Mouse (Mus musculus): ENCODE measurements around the gene Plscr5.
"Not testable (repeated sequence)": the region's sequence is repeated elsewhere in the genome, so short reads cannot be mapped to it uniquely, and the experiment has no call there.

The Plscr5 gene

GRCm38 (mm10) chr9:92192636-92193035, at the start of gene Plscr5:
TSS of gene Plscr5 (plus strand) at chr9:92192936.
- not testable (repeated sequence) for DNase-seq (ENCODE audit: low spot score)

- no peak for DNase-seq (ENCODE audit: low spot score)
Observed at GRCm38 (mm10) chr9:92147555-92148248, 45.0 kb upstream of the Plscr5 start.

GRCm38 (mm10) chr9:92162213-92162612, 30.5 kb upstream of the Plscr5 start:
- DNase-seq (ENCODE audit: low spot score) = no peak

- no peak for DNase-seq (ENCODE audit: low spot score)
Observed at GRCm38 (mm10) chr9:92173318-92173985, 19.3 kb upstream of the Plscr5 start.

GRCm38 (mm10) chr9:92174176-92175075, 18.3 kb upstream of the Plscr5 start:
- peak; percentile 39 for DNase-seq (ENCODE audit: low spot score)

GRCm38 (mm10) chr9:92178861-92179469, 13.8 kb upstream of the Plscr5 start:
- DNase-seq (ENCODE audit: low spot score) = peak; percentile 30

- no peak for DNase-seq (ENCODE audit: low spot score)
Observed at GRCm38 (mm10) chr9:92191295-92191694, 1.4 kb upstream of the Plscr5 start.

GRCm38 (mm10) chr9:92198408-92198807, 5.7 kb downstream of the Plscr5 start:
- DNase-seq (ENCODE audit: low spot score) = no peak

GRCm38 (mm10) chr9:92199564-92199963, 6.8 kb downstream of the Plscr5 start:
- DNase-seq (ENCODE audit: low spot score) = no peak

GRCm38 (mm10) chr9:92204397-92204796, 11.7 kb downstream of the Plscr5 start:
- DNase-seq (ENCODE audit: low spot score) = no peak

- peak; percentile 71 for DNase-seq (ENCODE audit: low spot score)
Observed at GRCm38 (mm10) chr9:92207307-92207706, 14.6 kb downstream of the Plscr5 start.

GRCm38 (mm10) chr9:92207757-92208156, 15.0 kb downstream of the Plscr5 start:
- DNase-seq (ENCODE audit: low spot score) = no peak

- DNase-seq (ENCODE audit: low spot score) = no peak
Observed at GRCm38 (mm10) chr9:92209850-92210249, 17.1 kb downstream of the Plscr5 start.

GRCm38 (mm10) chr9:92210386-92210967, 17.7 kb downstream of the Plscr5 start:
- DNase-seq (ENCODE audit: low spot score) = no peak

GRCm38 (mm10) chr9:92211048-92211447, 18.3 kb downstream of the Plscr5 start:
- no peak for DNase-seq (ENCODE audit: low spot score)

- DNase-seq (ENCODE audit: low spot score) = no peak
Observed at GRCm38 (mm10) chr9:92217484-92217883, 24.7 kb downstream of the Plscr5 start.

GRCm38 (mm10) chr9:92217896-92218295, 25.2 kb downstream of the Plscr5 start:
- no peak for DNase-seq (ENCODE audit: low spot score)

- no peak for DNase-seq (ENCODE audit: low spot score)
Observed at GRCm38 (mm10) chr9:92220151-92220550, 27.4 kb downstream of the Plscr5 start.

- no peak for DNase-seq (ENCODE audit: low spot score)
Observed at GRCm38 (mm10) chr9:92221480-92221879, 28.7 kb downstream of the Plscr5 start.

GRCm38 (mm10) chr9:92224598-92225231, 32.0 kb downstream of the Plscr5 start:
- no peak for DNase-seq (ENCODE audit: low spot score)

GRCm38 (mm10) chr9:92226127-92226655, 33.5 kb downstream of the Plscr5 start:
- DNase-seq (ENCODE audit: low spot score) = no peak

Data from layer of hippocampus, adult 11-12 months (tissue).